Mouse (Mus musculus): ENCODE data around the gene Gm4340. TPM values are rescaled to one million over a fixed set of nuclear protein-coding genes. Genes with fewer than 3 reads are reported as not detected.

Gene Gm4340
- polyA plus RNA-seq (2015; fragmentation: Nextera tagmentation; extraction: Ambion mirVana): not detected in 2 replicates

DNA sequence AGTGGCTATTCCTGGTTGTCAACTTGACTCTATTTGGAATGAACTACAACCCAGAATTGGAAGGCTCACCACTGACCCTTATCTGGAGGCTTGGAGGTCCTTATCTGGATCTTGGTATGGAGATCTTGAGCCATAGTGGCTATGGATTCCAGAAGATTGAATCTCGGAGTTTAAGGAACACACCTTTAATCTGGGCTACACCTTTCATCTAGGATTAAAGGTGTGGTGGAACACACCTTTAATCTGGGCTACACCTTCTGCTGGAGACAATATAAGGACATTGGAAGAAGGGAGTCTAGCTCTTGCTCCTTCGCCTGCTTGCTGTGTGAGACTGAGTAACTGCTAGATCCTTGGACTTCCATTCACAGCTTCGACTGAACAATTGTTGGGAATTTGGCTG is at the start of gene Gm4340:
Gene Gm4340, plus strand, starts transcription at position 301 of the 400 bp plus-strand sequence.

GRCm38 (mm10) chr10:104151197-104151596 is 42.6 kb upstream of the Gm4340 start, which contains the start of gene Gm6763:
Gene Gm6763, plus strand, starts transcription at chr10:104151497.

DNA sequence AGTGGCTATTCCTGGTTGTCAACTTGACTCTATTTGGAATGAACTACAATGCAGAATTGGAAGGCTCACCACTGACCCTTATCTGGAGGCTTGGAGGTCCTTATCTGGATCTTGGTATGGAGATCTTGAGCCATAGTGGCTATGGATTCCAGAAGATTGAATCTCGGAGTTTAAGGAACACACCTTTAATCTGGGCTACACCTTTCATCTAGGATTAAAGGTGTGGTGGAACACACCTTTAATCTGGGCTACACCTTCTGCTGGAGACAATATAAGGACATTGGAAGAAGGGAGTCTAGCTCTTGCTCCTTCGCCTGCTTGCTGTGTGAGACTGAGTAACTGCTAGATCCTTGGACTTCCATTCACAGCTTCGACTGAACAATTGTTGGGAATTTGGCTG is 34.1 kb upstream of the Gm4340 start, which contains the start of gene Gm8764:
Gene Gm8764, plus strand, starts transcription at position 301 of the 400 bp plus-strand sequence.

DNA sequence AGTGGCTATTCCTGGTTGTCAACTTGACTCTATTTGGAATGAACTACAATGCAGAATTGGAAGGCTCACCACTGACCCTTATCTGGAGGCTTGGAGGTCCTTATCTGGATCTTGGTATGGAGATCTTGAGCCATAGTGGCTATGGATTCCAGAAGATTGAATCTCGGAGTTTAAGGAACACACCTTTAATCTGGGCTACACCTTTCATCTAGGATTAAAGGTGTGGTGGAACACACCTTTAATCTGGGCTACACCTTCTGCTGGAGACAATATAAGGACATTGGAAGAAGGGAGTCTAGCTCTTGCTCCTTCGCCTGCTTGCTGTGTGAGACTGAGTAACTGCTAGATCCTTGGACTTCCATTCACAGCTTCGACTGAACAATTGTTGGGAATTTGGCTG is 25.6 kb upstream of the Gm4340 start, which contains the start of gene Gm21304:
Gene Gm21304, plus strand, starts transcription at position 301 of the 400 bp plus-strand sequence.

GRCm38 (mm10) chr10:104176724-104177123 is 17.1 kb upstream of the Gm4340 start, which contains the start of gene Gm21312:
Gene Gm21312, plus strand, starts transcription at chr10:104177024.

GRCm38 (mm10) chr10:104185233-104185632 is 8.6 kb upstream of the Gm4340 start, which contains the start of gene Gm20765:
Gene Gm20765, plus strand, starts transcription at chr10:104185533.

Other genes with a start within 250 kb of the Gm4340 start
- gene Gm21293, start 51.1 kb upstream of the Gm4340 start, polyA plus RNA-seq (2015; fragmentation: Nextera tagmentation; extraction: Ambion mirVana): not detected in 2 replicates
- gene Gm6763, start 42.5 kb upstream of the Gm4340 start, polyA plus RNA-seq (2015; fragmentation: Nextera tagmentation; extraction: Ambion mirVana): not detected in 2 replicates
- not detected in 2 replicates for gene Gm8764, start 34.0 kb upstream of the Gm4340 start, polyA plus RNA-seq (2015; fragmentation: Nextera tagmentation; extraction: Ambion mirVana)
- gene Gm21304, start 25.5 kb upstream of the Gm4340 start, polyA plus RNA-seq (2015; fragmentation: Nextera tagmentation; extraction: Ambion mirVana): not detected in 2 replicates
- gene Gm21312, start 17.0 kb upstream of the Gm4340 start, polyA plus RNA-seq (2015; fragmentation: Nextera tagmentation; extraction: Ambion mirVana): not detected in 2 replicates
- gene Gm20765, start 8.5 kb upstream of the Gm4340 start, polyA plus RNA-seq (2015; fragmentation: Nextera tagmentation; extraction: Ambion mirVana): not detected in 2 replicates

All from skeletal muscle tissue, postnatal 0 days (tissue).